Mouse (Mus musculus): ENCODE results near the gene Ntn4. TPM values are rescaled to one million over a fixed set of nuclear protein-coding genes. Genes with fewer than 3 reads are reported as not detected.

Ntn4 gene
- total RNA-seq, 1 experiment = 1.9 TPM

DNA sequence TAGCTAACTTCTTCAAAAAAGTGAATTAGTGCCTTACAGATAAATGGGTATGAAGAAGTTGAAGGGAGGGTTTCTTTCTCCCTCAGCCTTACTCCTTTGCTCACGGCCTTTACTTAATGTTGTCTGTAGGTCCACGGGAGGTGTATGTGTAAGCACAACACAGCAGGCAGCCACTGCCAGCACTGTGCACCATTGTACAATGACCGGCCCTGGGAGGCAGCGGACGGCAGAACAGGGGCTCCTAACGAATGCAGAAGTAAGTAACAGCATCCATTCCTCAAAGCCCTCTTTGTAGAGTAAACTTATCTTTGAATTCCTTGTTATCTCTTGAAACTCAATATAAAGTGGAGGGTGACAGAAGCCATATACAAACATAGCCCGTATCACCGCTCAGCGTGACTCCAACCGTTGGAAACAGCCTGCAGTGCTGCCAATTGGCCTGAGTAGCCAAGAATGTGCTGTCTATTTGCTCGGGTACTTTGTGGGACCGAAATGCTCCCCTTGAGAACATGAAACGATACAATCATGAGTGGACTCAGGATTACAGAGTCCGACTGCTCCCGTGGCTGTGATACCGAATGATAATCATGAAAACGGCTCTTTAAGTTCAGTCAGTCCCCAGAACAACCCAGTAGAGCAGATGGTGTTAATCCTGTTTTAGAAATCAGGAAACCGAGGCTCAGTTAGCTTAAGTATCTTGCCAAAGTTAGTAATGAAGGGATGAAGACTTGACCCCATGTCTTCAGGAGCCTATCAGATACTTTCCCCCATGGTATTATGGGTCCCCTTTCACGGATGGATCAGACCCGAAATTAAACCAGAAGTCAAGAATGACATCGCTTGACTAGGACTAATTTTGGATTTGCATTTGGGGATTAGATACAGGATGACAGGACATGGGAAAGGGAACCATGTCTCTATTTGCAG is 66.9 kb downstream of the Ntn4 start:
- TF ChIP-seq ZC3H11A (IDR thresholded peaks at IDR 0.05; ENCODE audit: borderline replicate concordance, low read depth, low read length) = no peak
- TF ChIP-seq ZNF384 (IDR thresholded peaks at IDR 0.05; ENCODE audit: low read depth, low read length) = no peak
- no peak for TF ChIP-seq HCFC1 (IDR thresholded peaks at IDR 0.05; ENCODE audit: borderline replicate concordance, insufficient read depth, low read length)
- no peak for TF ChIP-seq CHD2 (IDR thresholded peaks at IDR 0.05; ENCODE audit: low read depth, low read length)
- TF ChIP-seq MAFK (IDR thresholded peaks at IDR 0.05; ENCODE audit: insufficient read depth, low read depth, low read length) = no peak
- Histone ChIP-seq H3K9me3 (ENCODE audit: control insufficient read depth, insufficient read depth, low read depth, low read length) (no peaks in the 10 kb centered on the region), H3K27ac (ENCODE audit: insufficient read depth, low read depth, low read length, poor library complexity, severe bottlenecking) (no peak overlapping the region), H3K36me3 (ENCODE audit: control insufficient read depth, insufficient read depth, low read length, poor library complexity, severe bottlenecking) (no peaks in the 10 kb centered on the region), H3K4me3 (ENCODE audit: insufficient read depth in 1 of 2, low read depth in 1 of 2, low read length in 2 of 2, poor library complexity in 1 of 2, severe bottlenecking in 1 of 2) (no peak overlapping the region), H3K9ac (ENCODE audit: insufficient read depth, low read depth, low read length, poor library complexity, severe bottlenecking) (no peak overlapping the region), H3K4me1 (ENCODE audit: control insufficient read depth in 2 of 2, insufficient read depth in 2 of 2, low read length in 2 of 2, poor library complexity in 1 of 2) (no peaks in the 10 kb centered on the region)
- DNase-seq (ENCODE audit: low read depth, low spot score) = no peak
- in situ Hi-C loops (cut with MboI; ENCODE audit: low sequenced_read_pairs in 2 of 2, unreplicated experiment in 2 of 2) = no loop called here

DNA sequence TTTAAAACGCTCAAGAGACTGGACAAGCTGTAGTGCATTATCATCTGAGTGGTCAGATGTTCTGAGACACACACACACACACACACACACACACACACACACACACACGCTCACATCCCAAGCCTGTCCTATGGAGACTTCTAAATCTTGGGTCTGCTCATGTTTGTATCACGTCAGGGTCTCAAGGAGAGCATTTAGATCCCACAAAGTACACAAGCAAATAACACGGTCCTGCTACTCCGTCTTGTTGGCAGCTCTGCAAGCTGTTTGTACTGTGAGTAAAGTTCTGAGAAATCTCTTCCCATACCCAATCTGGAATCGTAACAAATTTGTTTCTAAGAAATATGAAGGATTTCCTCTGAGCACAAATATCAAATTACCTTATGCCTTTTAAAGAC is 67.6 kb downstream of the Ntn4 start:
- in situ Hi-C loops (cut with MboI; ENCODE audit: low sequenced_read_pairs in 2 of 2, unreplicated experiment in 2 of 2) = no loop called here
- no peaks in the 10 kb centered on the region for H3K9me3 ChIP-seq (ENCODE audit: control insufficient read depth, insufficient read depth, low read depth, low read length)
- H3K9ac ChIP-seq (ENCODE audit: insufficient read depth, low read depth, low read length, poor library complexity, severe bottlenecking) = no peak overlapping the region
- no peak for TF ChIP-seq ZC3H11A (IDR thresholded peaks at IDR 0.05; ENCODE audit: borderline replicate concordance, low read depth, low read length)
- TF ChIP-seq CHD2 (IDR thresholded peaks at IDR 0.05; ENCODE audit: low read depth, low read length) = no peak
- no peak for TF ChIP-seq MAFK (IDR thresholded peaks at IDR 0.05; ENCODE audit: insufficient read depth, low read depth, low read length)
- TF ChIP-seq HCFC1 (IDR thresholded peaks at IDR 0.05; ENCODE audit: borderline replicate concordance, insufficient read depth, low read length) = no peak
- TF ChIP-seq ZNF384 (IDR thresholded peaks at IDR 0.05; ENCODE audit: low read depth, low read length) = no peak
- DNase-seq (ENCODE audit: low read depth, low spot score) = no peak
- H3K27ac ChIP-seq (ENCODE audit: insufficient read depth, low read depth, low read length, poor library complexity, severe bottlenecking) = no peak overlapping the region
- H3K36me3 ChIP-seq (ENCODE audit: control insufficient read depth, insufficient read depth, low read length, poor library complexity, severe bottlenecking) = no peaks in the 10 kb centered on the region
- no peaks in the 10 kb centered on the region for H3K4me1 ChIP-seq (ENCODE audit: control insufficient read depth in 2 of 2, insufficient read depth in 2 of 2, low read length in 2 of 2, poor library complexity in 1 of 2)
- no peak overlapping the region for H3K4me3 ChIP-seq (ENCODE audit: insufficient read depth in 1 of 2, low read depth in 1 of 2, low read length in 2 of 2, poor library complexity in 1 of 2, severe bottlenecking in 1 of 2)

DNA sequence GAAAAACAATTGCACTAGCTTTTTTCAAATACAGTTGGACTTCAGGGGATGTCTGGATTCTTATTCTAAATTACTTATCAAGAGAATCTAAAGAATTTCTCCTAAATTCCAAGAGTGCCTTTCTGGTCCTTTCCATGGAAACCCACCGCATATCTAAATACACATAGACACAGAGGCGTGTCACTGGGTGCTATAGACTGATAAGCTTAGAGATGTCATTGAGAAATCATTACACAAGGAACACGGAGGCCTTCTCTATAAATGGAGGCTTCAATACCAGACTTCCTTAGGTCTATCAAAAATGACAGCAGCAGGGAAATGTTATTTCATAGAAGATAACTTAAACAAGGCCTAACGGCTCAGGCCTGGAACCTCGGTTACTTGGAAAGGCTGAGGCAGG is 68.0 kb downstream of the Ntn4 start:
- Histone ChIP-seq H3K9ac (ENCODE audit: insufficient read depth, low read depth, low read length, poor library complexity, severe bottlenecking) (no peak overlapping the region), H3K4me3 (ENCODE audit: insufficient read depth in 1 of 2, low read depth in 1 of 2, low read length in 2 of 2, poor library complexity in 1 of 2, severe bottlenecking in 1 of 2) (no peak overlapping the region), H3K9me3 (ENCODE audit: control insufficient read depth, insufficient read depth, low read depth, low read length) (no peaks in the 10 kb centered on the region), H3K27ac (ENCODE audit: insufficient read depth, low read depth, low read length, poor library complexity, severe bottlenecking) (no peak overlapping the region), H3K36me3 (ENCODE audit: control insufficient read depth, insufficient read depth, low read length, poor library complexity, severe bottlenecking) (no peaks in the 10 kb centered on the region), H3K4me1 (ENCODE audit: control insufficient read depth in 2 of 2, insufficient read depth in 2 of 2, low read length in 2 of 2, poor library complexity in 1 of 2) (no peaks in the 10 kb centered on the region)
- TF ChIP-seq ZC3H11A (IDR thresholded peaks at IDR 0.05; ENCODE audit: borderline replicate concordance, low read depth, low read length) (no peak), ZNF384 (IDR thresholded peaks at IDR 0.05; ENCODE audit: low read depth, low read length) (no peak), HCFC1 (IDR thresholded peaks at IDR 0.05; ENCODE audit: borderline replicate concordance, insufficient read depth, low read length) (no peak), CHD2 (IDR thresholded peaks at IDR 0.05; ENCODE audit: low read depth, low read length) (no peak), MAFK (IDR thresholded peaks at IDR 0.05; ENCODE audit: insufficient read depth, low read depth, low read length) (no peak)
- in situ Hi-C loops (cut with MboI; ENCODE audit: low sequenced_read_pairs in 2 of 2, unreplicated experiment in 2 of 2) = no loop called here
- DNase-seq (ENCODE audit: low read depth, low spot score) = no peak

DNA sequence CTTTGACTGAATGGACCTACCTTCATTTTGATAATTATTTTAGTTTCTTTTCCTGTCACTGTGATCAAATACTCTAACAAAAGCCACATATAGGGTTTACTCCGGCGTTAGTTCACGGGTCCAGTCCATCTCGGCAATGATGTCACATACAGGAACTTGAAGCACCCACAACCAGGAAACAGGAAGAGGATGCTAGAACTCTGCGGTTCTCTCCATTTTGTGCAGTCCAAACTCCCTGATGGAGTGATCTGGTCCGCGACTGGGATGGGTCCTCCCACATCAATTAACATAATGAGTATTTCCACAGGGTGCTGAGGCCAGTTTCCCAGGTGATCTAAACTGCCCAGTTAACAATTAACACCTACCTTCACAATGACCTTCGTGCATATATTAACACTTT is 69.1 kb downstream of the Ntn4 start:
- H3K4me3 ChIP-seq (ENCODE audit: insufficient read depth in 1 of 2, low read depth in 1 of 2, low read length in 2 of 2, poor library complexity in 1 of 2, severe bottlenecking in 1 of 2) = no peak overlapping the region
- no peak for DNase-seq (ENCODE audit: low read depth, low spot score)
- H3K4me1 ChIP-seq (ENCODE audit: control insufficient read depth in 2 of 2, insufficient read depth in 2 of 2, low read length in 2 of 2, poor library complexity in 1 of 2) = no peaks in the 10 kb centered on the region
- TF ChIP-seq CHD2 (IDR thresholded peaks at IDR 0.05; ENCODE audit: low read depth, low read length) (no peak), MAFK (IDR thresholded peaks at IDR 0.05; ENCODE audit: insufficient read depth, low read depth, low read length) (no peak), HCFC1 (IDR thresholded peaks at IDR 0.05; ENCODE audit: borderline replicate concordance, insufficient read depth, low read length) (no peak), ZNF384 (IDR thresholded peaks at IDR 0.05; ENCODE audit: low read depth, low read length) (no peak), ZC3H11A (IDR thresholded peaks at IDR 0.05; ENCODE audit: borderline replicate concordance, low read depth, low read length) (no peak)
- no peak overlapping the region for H3K27ac ChIP-seq (ENCODE audit: insufficient read depth, low read depth, low read length, poor library complexity, severe bottlenecking)
- no peaks in the 10 kb centered on the region for H3K36me3 ChIP-seq (ENCODE audit: control insufficient read depth, insufficient read depth, low read length, poor library complexity, severe bottlenecking)
- in situ Hi-C loops (cut with MboI; ENCODE audit: low sequenced_read_pairs in 2 of 2, unreplicated experiment in 2 of 2) = no loop called here
- H3K9ac ChIP-seq (ENCODE audit: insufficient read depth, low read depth, low read length, poor library complexity, severe bottlenecking) = no peak overlapping the region
- no peaks in the 10 kb centered on the region for H3K9me3 ChIP-seq (ENCODE audit: control insufficient read depth, insufficient read depth, low read depth, low read length)

All from ES-E14 (cell line).